Mouse (Mus musculus) v-Abl transformed pro-B cells (cell line): Measurements from ENCODE around the gene Oas1h.

Source experiments
- in situ Hi-C, 2 experiments: fragments of 400-800 bp; cut with MboI; formaldehyde crosslinking; loops; one replicate each; pipeline ENCODE4 v1.15.1; 2025; ENCODE audit not compliant: unreplicated experiment in 2 of 2

Oas1h gene

GRCm38 (mm10) chr5:120919156-120919935 lies 58.1 kb downstream of the Oas1h start:
- in situ Hi-C loops, result loop anchor here (5.0 to 10.0 kb wide), 3 partner anchors 77 to 132 kb away; no protein-coding TSS in a partner anchor

- in situ Hi-C loops, result no loop called here
These were observed 59.1 kb downstream of the Oas1h start for GRCm38 (mm10) chr5:120920296-120920695.
